Mouse (Mus musculus): ENCODE data around the gene Gm9857. TPM values are rescaled to one million over a fixed set of nuclear protein-coding genes. Genes with fewer than 3 reads are reported as not detected.

The Gm9857 gene
- polyA plus RNA-seq, 1 experiment from 2014 or later, result not detected

DNA sequence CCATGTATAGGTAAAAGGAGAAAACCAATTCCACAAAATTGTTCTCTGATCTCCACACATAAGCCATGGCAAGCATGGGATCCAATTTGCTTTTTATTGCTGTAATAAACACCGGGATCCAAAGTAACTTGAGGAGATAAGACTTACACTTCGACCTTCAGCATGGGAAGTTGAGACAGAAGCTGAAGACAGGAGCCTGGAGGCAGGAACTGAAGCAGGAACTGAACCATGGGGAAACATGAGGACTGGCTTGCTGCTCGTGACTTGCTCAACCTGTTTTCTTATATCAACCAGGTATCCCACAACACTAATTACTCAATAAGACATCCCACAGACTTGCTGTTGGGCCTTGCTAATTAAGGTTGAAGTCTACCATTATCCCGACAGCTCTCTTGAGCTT is 47.3 kb downstream of the Gm9857 start:
- no peaks in the 10 kb centered on the region for H3K36me3 ChIP-seq
- no peak for ATAC-seq (ENCODE audit: low FRiP score)
- WGBS, result 86% methylated on average over 4 of the region's 4 CpGs

DNA sequence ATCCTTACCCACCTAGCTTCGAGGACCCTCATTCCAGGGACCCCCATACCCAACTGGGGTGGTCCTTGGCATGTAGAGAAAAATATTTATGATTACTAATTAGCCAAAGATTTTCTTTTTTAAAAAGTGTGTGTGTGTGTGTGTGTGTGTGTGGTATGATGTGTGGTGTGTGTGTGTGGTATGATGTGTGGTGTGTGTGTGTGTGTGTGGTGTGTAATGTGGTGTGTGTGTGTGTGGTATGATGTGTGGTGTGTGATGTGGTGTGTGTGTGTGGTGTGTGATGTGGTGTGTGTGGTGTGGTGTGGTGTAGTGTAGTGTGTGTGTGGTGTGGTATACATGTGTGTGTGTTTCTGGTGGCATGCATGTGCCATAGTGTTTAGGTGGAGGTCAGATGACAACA is 48.2 kb downstream of the Gm9857 start:
- no peak for ATAC-seq (ENCODE audit: low FRiP score)
- no peak overlapping the region for H3K9ac ChIP-seq
- H3K4me1 ChIP-seq (replicated peaks), result 0 out of 2 replicates have a peak, but pooled peaks cover 4% of the 10 kb centered on the region
- no peak overlapping the region for H3K4me3 ChIP-seq
- no peaks in the 10 kb centered on the region for H3K27me3 ChIP-seq
- no peak overlapping the region for H3K27ac ChIP-seq
- no peaks in the 10 kb centered on the region for H3K9me3 ChIP-seq
- no peak overlapping the region for H3K4me2 ChIP-seq
- 79% methylated on average over 1 of the region's 1 CpGs for WGBS
- no peaks in the 10 kb centered on the region for H3K36me3 ChIP-seq

More for the DNA sequence above, 47.3 kb downstream of the Gm9857 start:
- H3K9ac ChIP-seq, result no peak overlapping the region
- no peaks in the 10 kb centered on the region for H3K9me3 ChIP-seq
- H3K27me3 ChIP-seq, result no peaks in the 10 kb centered on the region
- no peak overlapping the region for H3K27ac ChIP-seq
- H3K4me2 ChIP-seq, result no peak overlapping the region
- no peaks in the 10 kb centered on the region for H3K4me1 ChIP-seq (replicated peaks)
- H3K4me3 ChIP-seq, result no peak overlapping the region

Other genes starting within 250 kb of the Gm9857 start
- gene Gpsm2, start 218.1 kb downstream of the Gm9857 start, polyA plus RNA-seq (2015; fragmentation: Nextera tagmentation; extraction: Ambion mirVana), result 24.4 and 26.8 TPM in 2 replicates
- gene Aknad1, start 200.8 kb downstream of the Gm9857 start, polyA plus RNA-seq (2015; fragmentation: Nextera tagmentation; extraction: Ambion mirVana), result 0.16 TPM in 1 of 2 replicates, not detected in the other
- gene Stxbp3, start 99.9 kb downstream of the Gm9857 start, polyA plus RNA-seq (2015; fragmentation: Nextera tagmentation; extraction: Ambion mirVana), result 15.5 and 16.7 TPM in 2 replicates
- gene Fndc7, start 50.4 kb downstream of the Gm9857 start, polyA plus RNA-seq (2015; fragmentation: Nextera tagmentation; extraction: Ambion mirVana), result 0.09 TPM in 1 of 2 replicates, not detected in the other
- 67.6 and 70.4 TPM in 2 replicates for gene Prpf38b, start 28.7 kb downstream of the Gm9857 start, polyA plus RNA-seq (2015; fragmentation: Nextera tagmentation; extraction: Ambion mirVana)
- 1.4 and 2.4 TPM in 2 replicates for gene Henmt1, start 572 bp downstream of the Gm9857 start, polyA plus RNA-seq (2015; fragmentation: Nextera tagmentation; extraction: Ambion mirVana)
- gene Fam102b, start 87.2 kb upstream of the Gm9857 start, polyA plus RNA-seq (2015; fragmentation: Nextera tagmentation; extraction: Ambion mirVana), result 10.0 and 10.1 TPM in 2 replicates
- not detected in 2 replicates for gene Slc25a54, start 140.0 kb upstream of the Gm9857 start, polyA plus RNA-seq (2015; fragmentation: Nextera tagmentation; extraction: Ambion mirVana)
- 7.5 and 9.0 TPM in 2 replicates for gene Slc25a24, start 182.7 kb upstream of the Gm9857 start, polyA plus RNA-seq (2015; fragmentation: Nextera tagmentation; extraction: Ambion mirVana)

All from hindbrain, embryonic 13.5 days (tissue).